Mouse (Mus musculus): ENCODE measurements around the gene Dguok.

The Dguok gene

GRCm38 (mm10) chr6:83506258-83507167 lies at the start of gene Dguok:
Gene Dguok, minus strand, starts transcription at chr6:83506969.
- peak; percentile 95 for DNase-seq

- no peak for DNase-seq
Measured at GRCm38 (mm10) chr6:83555972-83556371, 49.2 kb upstream of the Dguok start.

GRCm38 (mm10) chr6:83548346-83548745 lies 41.6 kb upstream of the Dguok start:
- DNase-seq = peak; percentile 9

- no peak for DNase-seq
Measured at GRCm38 (mm10) chr6:83545778-83546177, 39.0 kb upstream of the Dguok start.

- no peak for DNase-seq
Measured at GRCm38 (mm10) chr6:83541756-83542456, 35.1 kb upstream of the Dguok start.

GRCm38 (mm10) chr6:83540017-83540416 lies 33.2 kb upstream of the Dguok start:
- no peak for DNase-seq

- DNase-seq = no peak
Measured at GRCm38 (mm10) chr6:83536795-83537059, 30.0 kb upstream of the Dguok start.

GRCm38 (mm10) chr6:83536028-83536794 lies 29.4 kb upstream of the Dguok start, which contains the start of gene Actg2:
Gene Actg2, minus strand, starts transcription at chr6:83536265.
- DNase-seq = no peak

GRCm38 (mm10) chr6:83532608-83533007 lies 25.8 kb upstream of the Dguok start:
- DNase-seq = no peak

- no peak for DNase-seq
Measured at GRCm38 (mm10) chr6:83523194-83523593, 16.4 kb upstream of the Dguok start.

- no peak for DNase-seq
Measured at GRCm38 (mm10) chr6:83521784-83522183, 15.0 kb upstream of the Dguok start.

- DNase-seq = no peak
Measured at GRCm38 (mm10) chr6:83518637-83519036, 11.9 kb upstream of the Dguok start.

GRCm38 (mm10) chr6:83515172-83515571 lies 8.4 kb upstream of the Dguok start:
- DNase-seq = no peak

- DNase-seq = peak; percentile 72
Measured at GRCm38 (mm10) chr6:83512495-83512894, 5.7 kb upstream of the Dguok start.

GRCm38 (mm10) chr6:83510210-83510609 lies 3.4 kb upstream of the Dguok start:
- DNase-seq = no peak

GRCm38 (mm10) chr6:83509442-83509841 lies 2.7 kb upstream of the Dguok start:
- DNase-seq = no peak

- DNase-seq = no peak
Measured at GRCm38 (mm10) chr6:83507168-83507546, 388 bp upstream of the Dguok start.

GRCm38 (mm10) chr6:83505554-83505953 lies 1.2 kb downstream of the Dguok start:
- no peak for DNase-seq

GRCm38 (mm10) chr6:83503361-83503760 lies 3.4 kb downstream of the Dguok start:
- no peak for DNase-seq

- DNase-seq = no peak
Measured at GRCm38 (mm10) chr6:83502656-83503055, 4.1 kb downstream of the Dguok start.

GRCm38 (mm10) chr6:83501524-83502310 lies 5.1 kb downstream of the Dguok start:
- DNase-seq = no peak

- no peak for DNase-seq
Measured at GRCm38 (mm10) chr6:83500462-83500861, 6.3 kb downstream of the Dguok start.

- no peak for DNase-seq
Measured at GRCm38 (mm10) chr6:83499078-83499477, 7.7 kb downstream of the Dguok start.
